Comparison of ENCODE assay signal across 23 mouse cellular contexts in the genomic region with DNA sequence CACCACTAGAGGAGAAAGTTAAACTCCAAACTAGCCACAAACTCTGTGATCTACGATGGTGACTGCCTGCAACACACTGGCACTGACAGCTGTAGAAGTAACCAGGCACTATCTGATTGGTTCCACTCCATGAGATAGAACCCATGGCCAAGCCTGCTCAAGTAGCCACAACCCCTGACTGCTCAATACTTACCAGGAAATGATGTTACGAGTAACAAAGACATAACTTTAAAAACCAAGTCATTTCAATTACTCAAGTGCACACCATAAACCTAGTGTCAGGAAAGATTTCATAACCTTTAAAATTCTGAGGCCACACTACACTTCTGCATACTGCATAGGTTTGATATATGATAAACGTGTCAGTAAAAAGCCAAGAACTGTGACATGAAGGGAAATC.
DNase-seq lines count a peak whose midpoint lies in the region; ATAC-seq lines count a peak whose summit lies in the region.
"Had no signal": no experiment of that assay in that cellular context is flagged by ENCODE, and none has a peak within 500 bp of the region (broad histone marks: within the 10 kb centered on the region; RNA-seq: fewer than 3 reads in every experiment).

No protein-coding gene starts in this region.

- no peaks in the 10 kb centered on the region for H3K9me3 ChIP-seq in neural tube, embryonic 15.5 days (replicated peaks)

- no peak overlapping the region for H3K4me3 ChIP-seq in neural tube, embryonic 15.5 days (replicated peaks)

- no peaks in the 10 kb centered on the region for H3K4me1 ChIP-seq in neural tube, embryonic 15.5 days

- WGBS in neural tube, embryonic 15.5 days = 95% methylated on average over 3 of the region's 3 CpGs

- ATAC-seq in granulocyte monocyte progenitor cell, adult 5-6 weeks (replicated peaks; ENCODE audit: poor library complexity, severe bottlenecking) = peak; percentile 54
- ATAC-seq in megakaryocyte, adult 5-6 weeks (ENCODE audit: poor library complexity, severe bottlenecking) = peak; percentile 64
- ATAC-seq in megakaryocyte progenitor cell, adult 5-6 weeks (replicated peaks; ENCODE audit: poor library complexity) = peak; percentile 49
- no peak for ATAC-seq in neural tube, embryonic 15.5 days (ENCODE audit: low FRiP score)
- ATAC-seq: activated CD4-positive, CD25-positive, alpha-beta regulatory T cell, adult 4 months; CD4-positive, CD25-positive, alpha-beta regulatory T cell, adult 4 months; Patski had no signal

- H3K4me2 ChIP-seq in neural tube, embryonic 15.5 days = no peak overlapping the region

- no peak overlapping the region for H3K9ac ChIP-seq in neural tube, embryonic 15.5 days (replicated peaks)

- H3K27me3 ChIP-seq in neural tube, embryonic 15.5 days (replicated peaks) = no peaks in the 10 kb centered on the region
- H3K27me3 ChIP-seq: CH12.LX, Patski had no signal

- peak; percentile 29 for DNase-seq in 416B (ENCODE audit: low read depth)
- DNase-seq in kidney, adult 11 months = no peak
- DNase-seq in natural killer cell, adult 2 months (ENCODE audit: low spot score in 2 of 2) = no peak
- no peak for DNase-seq in spleen, postnatal 36 days (ENCODE audit: low spot score in 2 of 2)
- DNase-seq: adrenal gland, adult 2 months; adrenal gland, adult 8-10 months; adrenal gland, postnatal 10 days; adrenal gland, postnatal 14 days; adrenal gland, postnatal 25 days; adrenal gland, postnatal 36 days; B cell, adult 2 months; cerebellum, adult 11 months; cerebellum, adult 11-12 months; cerebellum, adult 18-20 months had no signal

- no peak overlapping the region for H3K27ac ChIP-seq in neural tube, embryonic 15.5 days (replicated peaks)

- H3K36me3 ChIP-seq in neural tube, embryonic 15.5 days = peaks cover 86% of the 10 kb centered on the region
- H3K36me3 ChIP-seq: G1E had no signal
